11 mouse cellular contexts compared by ENCODE assay signal in the genomic region with DNA sequence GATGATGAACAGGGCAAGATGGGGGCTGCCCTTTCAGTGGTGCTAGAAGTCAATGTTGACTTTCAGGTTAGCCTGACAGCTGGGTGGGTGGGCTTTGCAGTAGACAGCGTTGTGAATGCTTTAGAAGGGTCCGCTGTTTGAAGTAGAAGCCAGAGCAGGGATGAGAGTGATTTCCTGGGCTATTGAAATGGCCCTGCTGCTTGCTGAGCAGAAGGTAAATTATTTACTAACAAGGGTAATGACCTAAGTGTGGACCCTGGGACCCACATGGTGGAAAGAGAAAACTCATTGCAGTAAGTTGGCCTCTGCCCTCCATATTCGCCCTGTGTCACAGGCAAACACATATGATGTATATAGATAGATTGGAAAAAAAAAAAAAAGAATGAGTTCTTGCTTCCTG. TPM values are rescaled to one million over a fixed set of nuclear protein-coding genes. Genes with fewer than 3 reads are reported as not detected.
DNase-seq lines count a peak whose midpoint lies in the region; ATAC-seq and TF ChIP-seq lines count a peak whose summit lies in the region.
"Had no signal": no experiment of that assay in that cellular context is flagged by ENCODE, and none has a peak within 500 bp of the region (broad histone marks: within the 10 kb centered on the region; RNA-seq: fewer than 3 reads in every experiment).

No protein-coding gene starts in this region.

- H3K4me2 ChIP-seq in forebrain, embryonic 16.5 days (ENCODE audit: low read length): peak overlapping the region; percentile 78
- H3K4me2 ChIP-seq in myocyte (ENCODE audit: low read depth): no peak overlapping the region

- no peaks in the 10 kb centered on the region for H3K9me3 ChIP-seq in forebrain, embryonic 16.5 days (ENCODE audit: control insufficient read depth, low read length)

- H3K4me1 ChIP-seq in forebrain, embryonic 16.5 days (replicated peaks; ENCODE audit: control insufficient read depth, insufficient read depth, low read length): peaks cover 29% of the 10 kb centered on the region

- H3K9ac ChIP-seq in forebrain, embryonic 16.5 days (replicated peaks; ENCODE audit: low read depth, low read length): 0 out of 2 replicates have a peak overlapping the region, but pooled peaks have one; percentile 30

- no peak overlapping the region for H3ac ChIP-seq in myocyte (ENCODE audit: control insufficient read depth, insufficient read length)

- ATAC-seq in forebrain, embryonic 16.5 days: no peak

- H3K27ac ChIP-seq in forebrain, embryonic 16.5 days (ENCODE audit: low read length): no peak overlapping the region

- peaks cover 22% of the 10 kb centered on the region for H3K79me2 ChIP-seq in myocyte (ENCODE audit: control insufficient read depth, insufficient read depth)

- peaks cover 19% of the 10 kb centered on the region for H3K36me3 ChIP-seq in forebrain, embryonic 16.5 days (ENCODE audit: control insufficient read depth, insufficient read depth)
- peaks cover 2% of the 10 kb centered on the region for H3K36me3 ChIP-seq in myocyte (ENCODE audit: control insufficient read depth, insufficient read depth)

- DNase-seq in adrenal gland, postnatal 14 days: peak; percentile 1
- DNase-seq in adrenal gland, postnatal 25 days: no peak
- peak; percentile 29 to 54 for DNase-seq in kidney, postnatal 25 days
- DNase-seq in lung, postnatal 14 days: no peak
- no peak for DNase-seq in spleen, postnatal 4 days (ENCODE audit: low spot score in 2 of 2)
- DNase-seq in B cell, adult 2 months: no peak
- DNase-seq: adrenal gland, postnatal 36 days; heart, postnatal 36 days; left cerebral cortex, postnatal 4 days had no signal

- WGBS in forebrain, embryonic 16.5 days: 75% methylated on average over 3 of the region's 3 CpGs

- no peaks in the 10 kb centered on the region for H3K27me3 ChIP-seq in forebrain, embryonic 16.5 days (replicated peaks; ENCODE audit: control insufficient read depth, insufficient read depth, low read length)
- no peaks in the 10 kb centered on the region for H3K27me3 ChIP-seq in myocyte (ENCODE audit: control insufficient read depth, insufficient read depth, insufficient read length)

- H3K4me3 ChIP-seq in forebrain, embryonic 16.5 days (replicated peaks; ENCODE audit: low read length): no peak overlapping the region
- peak overlapping the region; percentile 77 for H3K4me3 ChIP-seq in myocyte

- no peak for TF ChIP-seq POLR2A in myocyte (IDR thresholded peaks at IDR 0.05; ENCODE audit: insufficient read length, low read depth)

TF ChIP-seq in myocyte, 11 proteins besides CTCF, POLR2A, EP300 and RAD21:
- no peak for TF ChIP-seq CEBPB (IDR thresholded peaks at IDR 0.05; ENCODE audit: insufficient read depth, poor library complexity, severe bottlenecking)
- no peak for TF ChIP-seq MYOD1 (IDR thresholded peaks at IDR 0.05; ENCODE audit: control insufficient read depth in 1 of 3, insufficient read length in 2 of 3, low read depth in 2 of 3)
- no peak for TF ChIP-seq SRF (IDR thresholded peaks at IDR 0.05; ENCODE audit: control insufficient read depth, insufficient read length, low read depth)
- no peak for TF ChIP-seq MAX (IDR thresholded peaks at IDR 0.05; ENCODE audit: low read depth)
- no peak for TF ChIP-seq TCF12 (IDR thresholded peaks at IDR 0.05; ENCODE audit: insufficient read depth, poor library complexity, severe bottlenecking)
- no peak for TF ChIP-seq TCF3 (IDR thresholded peaks at IDR 0.05; ENCODE audit: insufficient read length, low read depth)
- no peak for TF ChIP-seq MYOG (IDR thresholded peaks at IDR 0.05; ENCODE audit: control insufficient read depth in 1 of 3, insufficient read depth in 1 of 3, insufficient read length in 2 of 3, low read depth in 2 of 3)
- no peak for TF ChIP-seq REST (IDR thresholded peaks at IDR 0.05; ENCODE audit: insufficient read depth, insufficient read length)
- TF ChIP-seq USF1 (IDR thresholded peaks at IDR 0.05; ENCODE audit: low read depth): no peak
- no peak for TF ChIP-seq E2F4 (IDR thresholded peaks at IDR 0.05; ENCODE audit: insufficient read depth)
- no peak for TF ChIP-seq POLR2AphosphoS2 (IDR thresholded peaks at IDR 0.05; ENCODE audit: insufficient read length, low read depth)

RNA-seq across cellular contexts. Expression of gene Capn10, which starts 2.3 kb away (rescaled TPM):
- 16.2 and 18.7 TPM in 2 replicates for total RNA-seq in adrenal gland, postnatal 14 days (2021)
- total RNA-seq in adrenal gland, postnatal 25 days (2021): 25.3 and 28.8 TPM in 2 replicates
- polyA plus RNA-seq in forebrain, embryonic 16.5 days (2015; fragmentation: Nextera tagmentation; extraction: Ambion mirVana): 64.4 and 65.5 TPM in 2 replicates
- 23.6 TPM for polyA plus RNA-seq in myocyte (2012; fragmentation: generic; extraction: Trizol)

RNA-seq across cellular contexts. Expression of gene Gpr35, which starts 14.2 kb away (rescaled TPM):
- 1.9 and 3.5 TPM in 2 replicates for total RNA-seq in adrenal gland, postnatal 14 days (2021)
- 0.33 and 0.49 TPM in 2 replicates for total RNA-seq in adrenal gland, postnatal 25 days (2021)
- polyA plus RNA-seq in forebrain, embryonic 16.5 days (2015; fragmentation: Nextera tagmentation; extraction: Ambion mirVana): 0.35 and 0.75 TPM in 2 replicates
- polyA plus RNA-seq in myocyte (2012; fragmentation: generic; extraction: Trizol): 1.0 TPM

RNA-seq across cellular contexts. Expression of gene Rnpepl1, which starts 25.9 kb away (rescaled TPM):
- total RNA-seq in adrenal gland, postnatal 14 days (2021): 69.4 and 74.6 TPM in 2 replicates
- 93.6 and 108 TPM in 2 replicates for total RNA-seq in adrenal gland, postnatal 25 days (2021)
- polyA plus RNA-seq in forebrain, embryonic 16.5 days (2015; fragmentation: Nextera tagmentation; extraction: Ambion mirVana): 28.5 and 31.0 TPM in 2 replicates
- polyA plus RNA-seq in myocyte (2012; fragmentation: generic; extraction: Trizol): 48.6 TPM

RNA-seq across cellular contexts. Expression of gene Dusp28, which starts 29.7 kb away (rescaled TPM):
- 12.9 and 13.6 TPM in 2 replicates for total RNA-seq in adrenal gland, postnatal 14 days (2021)
- total RNA-seq in adrenal gland, postnatal 25 days (2021): 11.2 and 15.2 TPM in 2 replicates
- polyA plus RNA-seq in forebrain, embryonic 16.5 days (2015; fragmentation: Nextera tagmentation; extraction: Ambion mirVana): 11.3 and 13.2 TPM in 2 replicates
- polyA plus RNA-seq in myocyte (2012; fragmentation: generic; extraction: Trizol): 40.9 TPM

RNA-seq across cellular contexts. Expression of gene Ankmy1, which starts 33.8 kb away (rescaled TPM):
- total RNA-seq in adrenal gland, postnatal 14 days (2021): 0.67 and 0.94 TPM in 2 replicates
- total RNA-seq in adrenal gland, postnatal 25 days (2021): 0.52 and 1.5 TPM in 2 replicates
- 0.71 and 1.1 TPM in 2 replicates for polyA plus RNA-seq in forebrain, embryonic 16.5 days (2015; fragmentation: Nextera tagmentation; extraction: Ambion mirVana)
- 2.4 TPM for polyA plus RNA-seq in myocyte (2012; fragmentation: generic; extraction: Trizol)
- total RNA-seq: heart, postnatal 36 days had no signal

Comparison
In these comparisons a context has a peak if more than half of its experiments do, and no peak if none do; other contexts are left out.
1. DNase-seq: peak in adrenal gland, postnatal 14 days (single experiment) and kidney, postnatal 25 days (2 of 2); none in adrenal gland, postnatal 25 days (single experiment), lung, postnatal 14 days (single experiment), spleen, postnatal 4 days (0 of 2) and B cell, adult 2 months (0 of 2).